Mouse (Mus musculus) embryo, embryonic 11.5 days (tissue): ENCODE results near the gene Dnmt3a.

Experiments
- DNase-seq: peaks from one replicate; pipeline ENCODE4 v3.0.0-alpha.2; 2012; ENCODE audit warnings: low read depth, low spot score

The Dnmt3a gene

GRCm38 (mm10) chr12:3877376-3877775, 71.6 kb downstream of the Dnmt3a start:
- DNase-seq, result no peak

- DNase-seq, result no peak
Observed at GRCm38 (mm10) chr12:3881474-3881873, 75.7 kb downstream of the Dnmt3a start.

GRCm38 (mm10) chr12:3884892-3885493, 79.2 kb downstream of the Dnmt3a start:
- DNase-seq, result no peak

- DNase-seq, result no peak
Observed at GRCm38 (mm10) chr12:3886601-3887000, 80.8 kb downstream of the Dnmt3a start.

GRCm38 (mm10) chr12:3887515-3888325, 81.9 kb downstream of the Dnmt3a start:
- peak; percentile 37 for DNase-seq

- no peak for DNase-seq
Observed at GRCm38 (mm10) chr12:3889875-3890635, 84.2 kb downstream of the Dnmt3a start.

GRCm38 (mm10) chr12:3890753-3891751, 85.2 kb downstream of the Dnmt3a start:
- DNase-seq, result peak; percentile 88

- DNase-seq, result no peak
Observed at GRCm38 (mm10) chr12:3891779-3892239, 86.0 kb downstream of the Dnmt3a start.

- DNase-seq, result peak; percentile 52
Observed at GRCm38 (mm10) chr12:3892240-3893059, 86.6 kb downstream of the Dnmt3a start.

- no peak for DNase-seq
Observed at GRCm38 (mm10) chr12:3893335-3893734, 87.5 kb downstream of the Dnmt3a start.

- DNase-seq, result no peak
Observed at GRCm38 (mm10) chr12:3894525-3894924, 88.7 kb downstream of the Dnmt3a start.

GRCm38 (mm10) chr12:3897057-3897545, 91.3 kb downstream of the Dnmt3a start:
- DNase-seq, result no peak

GRCm38 (mm10) chr12:3898811-3899210, 93.0 kb downstream of the Dnmt3a start:
- DNase-seq, result no peak

- no peak for DNase-seq
Observed at GRCm38 (mm10) chr12:3905436-3905835, 99.6 kb downstream of the Dnmt3a start.

- no peak for DNase-seq
Observed at GRCm38 (mm10) chr12:3906308-3906707, 100.5 kb downstream of the Dnmt3a start.

GRCm38 (mm10) chr12:3907008-3907407, 101.2 kb downstream of the Dnmt3a start:
- no peak for DNase-seq

- DNase-seq, result no peak
Observed at GRCm38 (mm10) chr12:3907418-3907817, 101.6 kb downstream of the Dnmt3a start.

- DNase-seq, result no peak
Observed at GRCm38 (mm10) chr12:3910466-3911093, 104.8 kb downstream of the Dnmt3a start.

GRCm38 (mm10) chr12:3911831-3912348, 106.1 kb downstream of the Dnmt3a start:
- no peak for DNase-seq
